Mouse (Mus musculus) kidney, embryonic 15.5 days (tissue): Measurements from ENCODE around the gene Rgs5. TPM values are rescaled to one million over a fixed set of nuclear protein-coding genes. Genes with fewer than 3 reads are reported as not detected.

ENCODE experiments used
- ATAC-seq: fragments of 200-750 bp; cut with Nextera tagmentation; replicated peaks from 2 replicates; pipeline ENCODE4 v1.8.0; 2017; ENCODE audit warnings: moderate TSS enrichment; ENCODE audit not compliant: low FRiP score
- H3K27ac ChIP-seq: fragments of 300-500 bp; sonication (generic); 2 replicates; pipeline ENCODE4 v1.5.1; 2015; ENCODE audit warnings: mild to moderate bottlenecking, inconsistent platforms
- H3K27me3 ChIP-seq: fragments of 300-500 bp; sonication (generic); 2 replicates; pipeline ENCODE4 v1.6.1; 2015; ENCODE audit warnings: inconsistent platforms
- H3K36me3 ChIP-seq: fragments of 300-500 bp; sonication (generic); 2 replicates; pipeline ENCODE4 v1.6.1; 2015; ENCODE audit warnings: inconsistent platforms
- H3K4me1 ChIP-seq: fragments of 300-500 bp; sonication (generic); 2 replicates; pipeline ENCODE4 v1.6.1; 2015; ENCODE audit warnings: inconsistent platforms
- H3K4me2 ChIP-seq: fragments of 300-500 bp; sonication (generic); 2 replicates; pipeline ENCODE4 v1.6.1; 2015; ENCODE audit warnings: moderate library complexity, mild to moderate bottlenecking, inconsistent platforms
- H3K4me3 ChIP-seq: fragments of 300-500 bp; sonication (generic); replicated peaks from 2 replicates; pipeline ENCODE4 v1.5.1; 2015; ENCODE audit warnings: mild to moderate bottlenecking, inconsistent platforms
- H3K9ac ChIP-seq: fragments of 300-500 bp; sonication (generic); 2 replicates; pipeline ENCODE4 v1.6.1; 2015; ENCODE audit warnings: mild to moderate bottlenecking, inconsistent platforms
- H3K9me3 ChIP-seq: fragments of 300-500 bp; sonication (generic); replicated peaks from 2 replicates; pipeline ENCODE4 v1.6.1; 2016; ENCODE audit warnings: inconsistent platforms
- WGBS: fragments of 180-500 bp; shearing (Covaris S2); methylation state at CpG from one replicate; pipeline ENCODE4 v1.1.7; 2015; ENCODE audit warnings: mixed read lengths; 5-methylcytosine and 5-hydroxymethylcytosine counted together
- polyA plus RNA-seq: library from polyadenylated mRNA; unstranded; fragments of >200 nt; fragmentation: Nextera tagmentation; extraction: Ambion mirVana; gene quantifications from 2 replicates; pipeline ENCODE4 v1.2.1, GENCODE M21; 2015

The Rgs5 gene
- polyA plus RNA-seq: 24.8 and 25.8 TPM in 2 replicates

DNA sequence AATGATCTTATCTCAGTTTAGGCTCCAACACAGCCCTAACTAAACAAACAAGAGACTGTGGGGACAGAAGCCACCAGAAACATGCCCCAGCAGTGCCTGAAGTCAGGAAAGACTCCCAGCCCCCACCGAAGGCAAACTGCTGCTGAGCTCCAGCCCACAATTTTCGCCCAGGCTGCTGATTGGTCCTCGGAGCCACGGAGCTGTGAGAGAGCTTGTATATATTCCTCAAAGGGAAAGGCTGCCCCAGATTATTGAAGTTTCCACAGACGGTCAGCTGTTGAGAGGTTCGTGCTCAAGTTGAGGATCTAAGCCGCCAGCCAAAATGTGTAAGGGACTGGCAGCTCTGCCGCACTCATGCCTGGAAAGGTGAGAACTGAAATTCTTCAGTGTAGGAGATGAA is at the start of gene Rgs5:
Gene Rgs5 (plus strand): TSS at position 246 of the 400 bp plus-strand sequence.
- peak within 1 kb of the TSS; percentile 37 for H3K4me3 ChIP-seq
- peak; percentile 53; the same call in 1 of the 2 replicates for ATAC-seq
- no peaks in the 10 kb centered on the region for H3K9me3 ChIP-seq
- peak within 1 kb of the TSS; percentile 53 for H3K4me2 ChIP-seq
- WGBS: 9% methylated on average over 8 of the region's 8 CpGs
- H3K36me3 ChIP-seq: no peaks in the 10 kb centered on the region
- 0 out of 2 replicates have a peak, but pooled peaks cover 3% of the 10 kb centered on the region for H3K27me3 ChIP-seq
- H3K9ac ChIP-seq: peak within 1 kb of the TSS; percentile 11; the same call in 1 of the 2 replicates
- peak within 1 kb of the TSS; percentile 52 for H3K27ac ChIP-seq
- H3K4me1 ChIP-seq: peaks cover 31% of the 10 kb centered on the region

GRCm38 (mm10) chr1:169606164-169606563 is 49.1 kb upstream of the Rgs5 start:
- no peaks in the 10 kb centered on the region for H3K36me3 ChIP-seq
- H3K4me2 ChIP-seq: no peak overlapping the region
- H3K27ac ChIP-seq: no peak overlapping the region
- H3K27me3 ChIP-seq: no peaks in the 10 kb centered on the region
- no peak overlapping the region for H3K4me3 ChIP-seq
- ATAC-seq: no peak
- H3K9me3 ChIP-seq: no peaks in the 10 kb centered on the region
- H3K4me1 ChIP-seq: no peaks in the 10 kb centered on the region
- WGBS: 56% methylated on average over 3 of the region's 3 CpGs
- no peak overlapping the region for H3K9ac ChIP-seq

GRCm38 (mm10) chr1:169629738-169630137 is 25.6 kb upstream of the Rgs5 start:
- Histone ChIP-seq H3K4me2 (no peak overlapping the region), H3K27me3 (no peaks in the 10 kb centered on the region), H3K9me3 (no peaks in the 10 kb centered on the region), H3K4me1 (no peaks in the 10 kb centered on the region), H3K9ac (no peak overlapping the region), H3K27ac (no peak overlapping the region), H3K4me3 (no peak overlapping the region), H3K36me3 (no peaks in the 10 kb centered on the region)
- ATAC-seq: no peak
- WGBS: 60% methylated on average over 7 of the region's 7 CpGs

DNA sequence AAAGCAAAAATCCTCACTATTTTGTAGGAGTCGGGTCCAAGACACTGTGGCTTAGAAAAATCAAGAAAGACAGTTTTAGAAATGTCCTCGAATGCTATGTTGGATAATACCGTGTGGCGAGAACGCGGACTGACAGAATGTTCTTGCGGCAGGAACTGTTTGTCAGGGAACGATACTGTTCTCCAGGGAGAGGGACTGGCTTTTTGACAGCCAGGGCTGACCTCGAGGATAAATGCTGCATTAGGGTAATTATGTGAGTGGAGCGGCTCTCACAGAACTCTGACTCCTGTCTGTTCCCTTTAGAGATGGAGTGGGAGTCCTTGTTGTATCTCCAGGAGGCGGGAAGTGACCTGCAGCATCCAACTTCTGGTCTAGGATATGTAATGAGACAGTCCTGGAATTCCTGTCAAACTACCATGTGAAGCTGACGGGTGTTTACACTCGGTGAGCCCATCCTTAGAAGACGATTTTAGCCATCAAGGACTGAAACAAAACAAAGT is 18.0 kb upstream of the Rgs5 start:
- WGBS: 58% methylated on average over 14 of the region's 14 CpGs
- no peak overlapping the region for H3K9ac ChIP-seq
- no peak for ATAC-seq
- H3K4me1 ChIP-seq: no peaks in the 10 kb centered on the region
- no peaks in the 10 kb centered on the region for H3K9me3 ChIP-seq
- H3K4me2 ChIP-seq: no peak overlapping the region
- no peak overlapping the region for H3K4me3 ChIP-seq
- H3K36me3 ChIP-seq: no peaks in the 10 kb centered on the region
- H3K27me3 ChIP-seq: no peaks in the 10 kb centered on the region
- H3K27ac ChIP-seq: no peak overlapping the region

DNA sequence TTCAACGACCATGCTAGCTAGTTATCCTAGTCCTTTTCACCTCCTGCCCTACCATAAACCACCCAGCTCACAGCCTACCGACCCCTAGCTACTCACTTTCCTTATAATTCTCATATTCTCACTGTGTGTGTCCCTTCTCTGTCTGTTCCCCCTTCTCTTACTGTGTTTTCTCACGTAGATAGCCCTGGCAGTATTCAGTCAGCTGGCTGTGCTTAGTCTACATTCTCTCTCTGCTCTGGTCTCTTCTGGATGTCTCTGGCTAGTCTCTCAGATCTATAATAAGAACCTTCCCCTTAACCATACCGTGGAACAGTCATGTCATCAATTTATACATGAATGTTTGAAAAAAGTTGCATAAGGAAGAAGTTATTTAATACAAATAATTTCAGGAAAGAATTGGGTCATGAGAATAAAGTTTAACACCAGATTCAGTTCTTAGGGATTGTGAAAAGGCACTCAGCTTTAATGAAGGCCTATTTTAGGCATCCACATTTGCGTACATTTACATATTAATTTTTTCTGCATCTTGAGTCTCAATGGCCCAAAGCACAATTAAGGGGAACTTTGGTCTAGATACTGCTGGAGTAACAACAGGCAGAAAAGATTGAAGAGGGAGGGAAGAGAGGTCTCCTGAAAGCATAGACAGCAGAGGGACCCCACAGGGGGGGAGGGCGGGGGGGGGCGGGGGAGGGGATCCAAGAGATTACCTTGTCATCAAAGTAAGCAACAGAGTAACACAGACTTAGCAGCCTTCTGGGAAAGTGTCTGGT is 10.2 kb upstream of the Rgs5 start:
- H3K36me3 ChIP-seq: no peaks in the 10 kb centered on the region
- no peaks in the 10 kb centered on the region for H3K27me3 ChIP-seq
- H3K27ac ChIP-seq: no peak overlapping the region
- no peaks in the 10 kb centered on the region for H3K4me1 ChIP-seq
- no peak overlapping the region for H3K4me2 ChIP-seq
- H3K9me3 ChIP-seq: no peaks in the 10 kb centered on the region
- H3K4me3 ChIP-seq: no peak overlapping the region
- H3K9ac ChIP-seq: no peak overlapping the region
- 61% methylated on average over 7 of the region's 7 CpGs for WGBS
- ATAC-seq: no peak

- Histone ChIP-seq H3K9me3 (no peaks in the 10 kb centered on the region), H3K9ac (no peak overlapping the region), H3K4me1 (peaks cover 38% of the 10 kb centered on the region), H3K36me3 (no peaks in the 10 kb centered on the region), H3K4me3 (no peak overlapping the region), H3K27me3 (0 out of 2 replicates have a peak, but pooled peaks cover 3% of the 10 kb centered on the region), H3K27ac (peak overlapping the region; percentile 41), H3K4me2 (peak overlapping the region; percentile 36)
- under 1% methylated on average over 4 of the region's 4 CpGs for WGBS
- peak; percentile 88 for ATAC-seq
Observed at GRCm38 (mm10) chr1:169659479-169659878, 4.2 kb downstream of the Rgs5 start.

GRCm38 (mm10) chr1:169667328-169667727 is 12.0 kb downstream of the Rgs5 start:
- ATAC-seq: no peak
- no peak overlapping the region for H3K27ac ChIP-seq
- no peak overlapping the region for H3K4me2 ChIP-seq

DNA sequence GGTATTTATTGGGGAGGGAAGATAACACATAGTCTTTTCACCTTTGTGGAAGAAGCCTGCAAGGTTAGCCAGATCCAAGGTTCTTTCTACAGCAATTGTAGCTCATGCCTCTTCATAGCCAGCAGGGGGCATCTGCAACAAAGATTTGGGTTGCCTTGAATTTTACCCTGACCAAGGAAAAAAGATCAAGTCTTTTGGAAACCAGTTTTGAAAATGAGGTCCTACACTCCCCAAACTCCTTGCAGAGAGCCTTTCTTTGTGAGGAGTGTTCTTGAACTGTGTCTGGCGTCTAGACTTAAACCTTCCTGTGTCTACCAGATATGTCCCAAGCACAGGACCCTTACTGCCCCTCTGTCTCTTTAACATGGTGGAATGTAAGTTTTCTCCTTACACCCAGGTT is 15.4 kb downstream of the Rgs5 start:
- 68% methylated on average over 1 of the region's 1 CpGs for WGBS
- Histone ChIP-seq H3K4me2 (no peak overlapping the region), H3K4me3 (no peak overlapping the region), H3K27me3 (no peaks in the 10 kb centered on the region), H3K4me1 (no peaks in the 10 kb centered on the region), H3K9ac (no peak overlapping the region), H3K27ac (no peak overlapping the region), H3K9me3 (no peaks in the 10 kb centered on the region), H3K36me3 (no peaks in the 10 kb centered on the region)
- 0 out of 2 replicates have a peak, but pooled peaks have one; percentile 25 for ATAC-seq

More at GRCm38 (mm10) chr1:169667328-169667727, 12.0 kb downstream of the Rgs5 start:
- no peak overlapping the region for H3K4me3 ChIP-seq
- no peaks in the 10 kb centered on the region for H3K27me3 ChIP-seq
- no peaks in the 10 kb centered on the region for H3K9me3 ChIP-seq
- no peak overlapping the region for H3K9ac ChIP-seq
- WGBS: 72% methylated on average over 4 of the region's 4 CpGs
- H3K4me1 ChIP-seq: no peaks in the 10 kb centered on the region
- H3K36me3 ChIP-seq: no peaks in the 10 kb centered on the region

DNA sequence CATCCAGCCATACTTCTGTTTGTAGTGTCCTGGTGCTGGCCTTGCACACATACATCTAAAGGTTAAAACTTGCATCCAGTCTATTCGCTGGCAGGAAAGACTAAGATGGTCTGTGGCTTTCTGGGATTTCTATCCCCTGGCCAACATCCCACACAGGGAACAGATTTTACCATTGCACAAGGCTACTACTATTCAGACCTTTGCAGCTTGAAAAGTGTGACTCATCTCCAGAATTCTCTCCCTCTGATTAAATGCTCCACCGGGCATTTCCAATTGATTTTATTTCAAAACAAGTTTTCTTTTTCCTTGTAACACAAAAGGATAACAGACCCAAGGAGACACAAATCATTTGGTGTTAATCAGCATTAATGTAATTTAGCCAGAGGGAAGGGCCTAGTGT is 16.5 kb downstream of the Rgs5 start:
- Histone ChIP-seq H3K4me3 (no peak overlapping the region), H3K4me1 (no peaks in the 10 kb centered on the region), H3K27ac (no peak overlapping the region), H3K36me3 (no peaks in the 10 kb centered on the region), H3K9me3 (no peaks in the 10 kb centered on the region), H3K4me2 (no peak overlapping the region), H3K27me3 (no peaks in the 10 kb centered on the region), H3K9ac (no peak overlapping the region)
- 83% methylated on average over 2 of the region's 2 CpGs for WGBS
- no peak for ATAC-seq

- WGBS: 78% methylated on average over 4 of the region's 4 CpGs
- ATAC-seq: no peak
- H3K27me3 ChIP-seq: no peaks in the 10 kb centered on the region
- H3K9me3 ChIP-seq: no peaks in the 10 kb centered on the region
- no peaks in the 10 kb centered on the region for H3K36me3 ChIP-seq
- no peak overlapping the region for H3K27ac ChIP-seq
- H3K4me3 ChIP-seq: no peak overlapping the region
- no peak overlapping the region for H3K4me2 ChIP-seq
- no peak overlapping the region for H3K9ac ChIP-seq
- no peaks in the 10 kb centered on the region for H3K4me1 ChIP-seq
Observed at GRCm38 (mm10) chr1:169672272-169672671, 17.0 kb downstream of the Rgs5 start.

- Histone ChIP-seq H3K9ac (no peak overlapping the region), H3K4me2 (no peak overlapping the region), H3K4me1 (no peaks in the 10 kb centered on the region), H3K9me3 (no peaks in the 10 kb centered on the region), H3K4me3 (no peak overlapping the region), H3K36me3 (no peaks in the 10 kb centered on the region), H3K27me3 (no peaks in the 10 kb centered on the region), H3K27ac (no peak overlapping the region)
- ATAC-seq: no peak
- WGBS: 69% methylated on average over 3 of the region's 3 CpGs
Observed at GRCm38 (mm10) chr1:169674116-169674515, 18.8 kb downstream of the Rgs5 start.

GRCm38 (mm10) chr1:169676751-169677150 is 21.4 kb downstream of the Rgs5 start:
- Histone ChIP-seq H3K27me3 (no peaks in the 10 kb centered on the region), H3K4me1 (no peaks in the 10 kb centered on the region), H3K4me2 (no peak overlapping the region), H3K27ac (no peak overlapping the region), H3K4me3 (no peak overlapping the region), H3K36me3 (no peaks in the 10 kb centered on the region), H3K9ac (no peak overlapping the region), H3K9me3 (no peaks in the 10 kb centered on the region)
- no peak for ATAC-seq
- 84% methylated on average over 1 of the region's 1 CpGs for WGBS
